Mouse (Mus musculus) forebrain, embryonic 14.5 days (tissue): Measurements from ENCODE around the gene Spsb1. TPM values are rescaled to one million over a fixed set of nuclear protein-coding genes. Genes with fewer than 3 reads are reported as not detected.

ENCODE experiments used
- ATAC-seq: fragments of 200-750 bp; cut with Nextera tagmentation; 2 replicates; pipeline ENCODE4 v1.8.0; 2017; ENCODE audit warnings: mild to moderate bottlenecking, moderate library complexity
- DNase-seq: peaks from one replicate; pipeline ENCODE4 v3.0.0-alpha.2; 2015; ENCODE audit warnings: low spot score
- H3K27ac ChIP-seq: fragments of 300-500 bp; sonication (generic); 2 replicates; pipeline ENCODE4 v1.5.1; 2014; ENCODE audit warnings: low read depth, mild to moderate bottlenecking, control low read depth, low read length, moderate library complexity
- H3K27me3 ChIP-seq: fragments of 300-500 bp; sonication (generic); replicated peaks from 2 replicates; pipeline ENCODE4 v1.6.1; 2014; ENCODE audit warnings: low read length, control low read depth, mixed read lengths; ENCODE audit not compliant: control insufficient read depth, insufficient read depth
- H3K36me3 ChIP-seq: fragments of 300-500 bp; sonication (generic); 2 replicates; pipeline ENCODE4 v1.6.1; 2014; ENCODE audit warnings: low read length, control low read depth; ENCODE audit not compliant: control insufficient read depth, insufficient read depth
- H3K4me1 ChIP-seq: fragments of 300-500 bp; sonication (generic); 2 replicates; pipeline ENCODE4 v1.6.1; 2014; ENCODE audit warnings: antibody characterized with exemption, low read length, control low read depth; ENCODE audit not compliant: control insufficient read depth, insufficient read depth
- H3K4me2 ChIP-seq: fragments of 300-500 bp; sonication (generic); 2 replicates; pipeline ENCODE4 v1.6.1; 2014; ENCODE audit warnings: mild to moderate bottlenecking, control low read depth, low read length
- H3K4me3 ChIP-seq: fragments of 300-500 bp; sonication (generic); 2 replicates; pipeline ENCODE4 v1.5.1; 2014; ENCODE audit warnings: low read depth, low read length, control low read depth
- H3K9ac ChIP-seq: fragments of 300-500 bp; sonication (generic); 2 replicates; pipeline ENCODE4 v1.6.1; 2014; ENCODE audit warnings: mild to moderate bottlenecking, low read length, control low read depth, moderate library complexity
- H3K9me3 ChIP-seq: fragments of 300-500 bp; sonication (generic); replicated peaks from 2 replicates; pipeline ENCODE4 v1.6.1; 2016; ENCODE audit warnings: low read length, control low read depth, mixed read lengths; ENCODE audit not compliant: control insufficient read depth
- WGBS: fragments of 180-500 bp; shearing (Covaris S2); extraction: QIAGEN DNeasy Blood & Tissue Kit; methylation state at CpG from one replicate; pipeline ENCODE4 v1.1.7; 2014; 5-methylcytosine and 5-hydroxymethylcytosine counted together
- polyA plus RNA-seq: library from polyadenylated mRNA; unstranded; fragments of >200 nt; fragmentation: Nextera tagmentation; extraction: Ambion mirVana; gene quantifications from 2 replicates; pipeline ENCODE4 v1.2.1, GENCODE M21; 2014

Spsb1 gene
- polyA plus RNA-seq, 1 experiment from 2014 or later = 4.8 TPM

DNA sequence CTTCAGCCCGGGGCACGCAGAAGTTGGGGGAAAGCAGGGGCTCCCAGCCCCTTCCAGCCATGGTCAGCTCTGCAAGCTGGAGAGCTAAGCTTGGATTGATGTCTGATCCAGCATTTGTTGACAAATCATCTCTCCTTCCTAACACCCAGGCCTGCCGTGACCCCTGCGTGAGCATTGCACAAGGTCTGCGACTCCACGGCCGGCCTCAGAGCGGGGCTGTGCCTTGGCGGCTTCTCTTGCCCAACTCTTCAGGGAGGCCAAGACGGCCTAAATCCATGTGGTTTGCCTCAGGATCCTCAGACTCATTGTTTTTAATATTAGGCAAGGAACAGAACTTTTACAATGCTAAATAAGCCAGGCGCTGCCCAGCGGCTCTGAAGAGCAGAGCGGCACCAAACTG, 3.6 kb downstream of the Spsb1 start:
- H3K9me3 ChIP-seq = no peaks in the 10 kb centered on the region
- no peaks in the 10 kb centered on the region for H3K36me3 ChIP-seq
- H3K4me1 ChIP-seq = peaks cover 11% of the 10 kb centered on the region
- peaks cover 17% of the 10 kb centered on the region for H3K27me3 ChIP-seq
- no peak overlapping the region for H3K4me3 ChIP-seq
- no peak for ATAC-seq
- no peak for DNase-seq
- no peak overlapping the region for H3K9ac ChIP-seq
- WGBS = 90% methylated on average over 13 of the region's 13 CpGs
- no peak overlapping the region for H3K27ac ChIP-seq
- H3K4me2 ChIP-seq = no peak overlapping the region

DNA sequence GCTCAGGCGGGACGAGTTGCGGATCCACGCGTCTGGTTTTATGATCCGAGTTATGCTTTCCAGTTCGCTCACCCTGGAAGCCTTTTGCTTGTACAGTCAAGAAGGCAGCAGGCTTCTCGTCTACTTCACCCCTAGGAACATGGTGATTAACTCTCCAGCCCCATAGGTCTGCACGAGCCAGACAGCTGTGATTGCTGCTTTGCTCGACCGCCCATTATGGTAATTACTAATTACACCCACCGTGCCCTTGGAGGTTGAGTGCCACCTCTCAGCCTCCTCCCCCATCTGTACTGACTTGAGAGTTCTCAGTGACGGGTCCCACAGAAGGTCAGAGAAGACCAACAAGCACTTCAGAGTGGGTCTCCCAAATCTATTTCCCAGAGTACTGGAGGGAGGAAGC, 5.2 kb downstream of the Spsb1 start:
- WGBS = 62% methylated on average over 13 of the region's 13 CpGs
- Histone ChIP-seq H3K36me3 (no peaks in the 10 kb centered on the region), H3K27me3 (0 out of 2 replicates have a peak, but pooled peaks cover 4% of the 10 kb centered on the region), H3K27ac (no peak overlapping the region), H3K9ac (no peak overlapping the region), H3K4me3 (no peak overlapping the region), H3K9me3 (no peaks in the 10 kb centered on the region), H3K4me1 (peaks cover 11% of the 10 kb centered on the region), H3K4me2 (no peak overlapping the region)
- ATAC-seq = no peak
- DNase-seq = no peak

DNA sequence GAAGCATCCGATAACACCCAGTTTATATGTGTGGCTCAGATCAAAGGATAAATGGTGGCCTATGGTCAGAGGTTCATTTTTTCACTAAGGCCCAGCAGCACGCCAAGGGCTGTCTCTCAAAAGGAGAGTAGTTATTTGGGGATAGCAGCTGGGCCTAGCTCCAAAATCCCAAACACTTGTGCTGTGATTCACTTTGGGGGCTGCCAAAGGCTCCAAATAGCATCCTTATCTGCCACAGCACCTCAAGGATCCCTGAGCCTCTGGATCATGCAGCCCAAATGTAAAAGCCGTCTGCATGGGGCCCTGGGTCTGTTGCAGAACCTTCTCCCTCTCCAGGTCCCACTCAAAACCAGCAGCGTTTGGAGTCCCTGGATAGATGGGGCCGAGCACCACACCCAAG, 6.7 kb downstream of the Spsb1 start:
- no peak overlapping the region for H3K27ac ChIP-seq
- H3K9me3 ChIP-seq = no peaks in the 10 kb centered on the region
- H3K4me1 ChIP-seq = peaks cover 7% of the 10 kb centered on the region
- H3K9ac ChIP-seq = no peak overlapping the region
- WGBS = 89% methylated on average over 5 of the region's 5 CpGs
- no peaks in the 10 kb centered on the region for H3K36me3 ChIP-seq
- no peak overlapping the region for H3K4me2 ChIP-seq
- ATAC-seq = no peak
- no peak for DNase-seq
- no peaks in the 10 kb centered on the region for H3K27me3 ChIP-seq
- no peak overlapping the region for H3K4me3 ChIP-seq

DNA sequence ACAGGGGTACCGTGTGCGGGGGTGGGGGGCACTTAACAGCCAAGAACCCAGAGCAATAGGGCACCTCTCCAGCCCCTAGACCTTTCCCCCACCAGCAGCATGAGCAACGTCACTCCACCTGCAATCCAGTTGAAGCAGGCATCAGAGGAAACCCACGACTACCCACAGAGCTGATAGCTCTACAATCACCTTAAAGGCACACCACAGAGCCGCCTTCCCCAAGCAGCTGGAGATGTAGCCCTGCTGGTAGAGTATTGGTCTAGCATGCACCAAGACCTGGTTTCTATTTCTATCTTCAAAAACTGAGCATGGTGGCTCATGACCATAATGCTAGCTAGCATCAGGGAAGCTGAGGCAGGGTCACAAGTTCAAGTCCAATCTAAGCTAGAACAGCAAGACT, 7.4 kb downstream of the Spsb1 start:
- Histone ChIP-seq H3K4me1 (peaks cover 6% of the 10 kb centered on the region; the same call in 1 of the 2 replicates), H3K36me3 (no peaks in the 10 kb centered on the region), H3K27me3 (no peaks in the 10 kb centered on the region), H3K9me3 (no peaks in the 10 kb centered on the region), H3K4me2 (no peak overlapping the region), H3K27ac (no peak overlapping the region), H3K4me3 (no peak overlapping the region), H3K9ac (no peak overlapping the region)
- 79% methylated on average over 5 of the region's 5 CpGs for WGBS
- ATAC-seq (no peak), DNase-seq (no peak)

DNA sequence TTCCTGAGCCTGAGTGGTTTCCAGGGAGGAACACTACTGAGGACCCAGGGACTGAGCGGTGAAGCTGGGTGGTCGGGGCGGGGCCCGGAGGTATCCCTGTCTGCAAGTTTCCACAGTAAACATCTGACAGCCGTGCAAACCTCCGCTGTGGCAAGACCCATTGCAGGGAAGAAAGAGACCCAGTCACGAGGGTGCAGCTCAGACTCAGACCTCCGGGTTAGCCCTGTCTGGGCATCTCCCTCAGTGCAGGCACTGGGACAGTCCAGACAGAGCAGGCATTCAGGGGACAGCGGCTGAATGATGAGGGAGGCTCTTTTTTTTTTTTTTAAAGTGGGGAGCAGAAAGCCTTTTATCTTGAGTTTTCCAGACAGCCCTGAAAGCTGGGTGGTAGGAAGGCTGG, 9.6 kb downstream of the Spsb1 start:
- Histone ChIP-seq H3K4me2 (no peak overlapping the region), H3K4me3 (no peak overlapping the region), H3K36me3 (no peaks in the 10 kb centered on the region), H3K9me3 (no peaks in the 10 kb centered on the region), H3K9ac (no peak overlapping the region), H3K27me3 (no peaks in the 10 kb centered on the region), H3K4me1 (peaks cover 6% of the 10 kb centered on the region; the same call in 1 of the 2 replicates), H3K27ac (no peak overlapping the region)
- ATAC-seq = no peak
- DNase-seq = no peak
- 64% methylated on average over 9 of the region's 9 CpGs for WGBS

DNA sequence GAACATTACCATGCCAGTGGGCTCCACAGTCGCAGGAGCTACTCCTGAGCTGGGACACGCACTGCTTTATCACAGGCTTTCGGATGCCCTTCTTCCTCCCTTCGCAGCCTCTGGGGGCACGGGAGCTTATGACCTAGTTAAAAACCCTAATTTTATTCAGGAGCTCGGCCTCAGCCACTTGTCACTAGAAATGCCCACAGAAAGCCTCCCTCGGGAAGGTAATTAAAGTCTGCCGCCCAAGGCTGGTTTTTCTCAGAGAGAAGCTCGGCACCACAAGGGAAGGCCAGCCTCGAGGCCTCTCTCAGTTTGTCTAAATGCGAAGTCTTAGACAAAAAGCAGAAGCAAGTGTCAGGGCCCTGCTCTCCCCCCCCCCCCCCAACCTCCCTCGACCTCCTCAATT, 10.6 kb downstream of the Spsb1 start:
- Histone ChIP-seq H3K36me3 (no peaks in the 10 kb centered on the region), H3K27ac (no peak overlapping the region), H3K4me2 (no peak overlapping the region), H3K9ac (peak overlapping the region; percentile 13; the same call in 1 of the 2 replicates), H3K4me3 (no peak overlapping the region), H3K27me3 (no peaks in the 10 kb centered on the region), H3K4me1 (peaks cover 6% of the 10 kb centered on the region; the same call in 1 of the 2 replicates), H3K9me3 (no peaks in the 10 kb centered on the region)
- 38% methylated on average over 12 of the region's 12 CpGs for WGBS
- DNase-seq = no peak
- ATAC-seq = no peak

DNA sequence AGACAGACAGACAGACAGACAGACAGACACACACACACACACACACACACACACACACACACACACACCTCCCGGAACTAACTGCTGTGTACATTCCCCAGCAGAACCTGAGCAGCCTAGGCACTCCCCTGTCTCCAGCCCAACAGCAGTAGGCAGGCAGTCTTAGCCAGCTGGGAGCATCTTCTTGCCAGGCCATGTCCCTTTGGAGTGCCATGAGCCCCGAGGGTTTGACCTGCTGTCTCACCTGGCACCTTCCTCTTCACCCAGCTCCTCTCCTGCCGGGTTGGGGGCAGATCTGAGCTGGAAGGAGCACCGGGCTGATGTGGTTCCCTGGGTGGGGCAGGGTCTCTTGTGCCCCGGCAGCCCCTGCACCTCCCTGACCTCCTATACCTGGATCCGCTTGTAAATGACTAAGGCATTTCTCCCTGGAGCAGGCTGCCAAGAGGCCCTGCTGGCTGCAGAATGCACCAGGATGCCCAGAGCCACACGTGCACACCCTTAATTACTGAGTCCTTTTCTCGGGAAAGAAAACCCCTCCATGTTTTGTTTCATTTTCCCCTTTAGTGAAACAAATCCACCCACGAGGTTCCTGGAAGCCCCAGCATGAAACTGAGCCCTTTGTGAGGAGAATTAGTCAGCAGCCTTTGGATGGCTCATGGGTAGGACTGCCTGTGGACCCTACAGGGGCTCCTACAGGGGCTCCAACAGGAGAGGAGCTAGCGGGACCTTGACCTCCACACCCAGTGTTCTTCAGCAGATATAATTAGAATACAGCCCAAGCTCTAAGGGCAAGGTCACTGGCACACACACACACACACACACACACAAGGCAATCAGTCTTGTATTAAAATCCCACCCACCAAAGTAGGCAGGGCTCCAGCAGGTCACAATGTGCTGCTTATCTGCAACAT, 11.8 kb downstream of the Spsb1 start:
- 36% methylated on average over 10 of the region's 10 CpGs for WGBS
- no peak overlapping the region for H3K9ac ChIP-seq
- 0 out of 2 replicates have a peak overlapping the region, but pooled peaks have one; percentile 5 for H3K27ac ChIP-seq
- DNase-seq (peak; percentile 32), ATAC-seq (no peak)
- no peaks in the 10 kb centered on the region for H3K27me3 ChIP-seq
- no peaks in the 10 kb centered on the region for H3K36me3 ChIP-seq
- H3K4me3 ChIP-seq = no peak overlapping the region
- peaks cover 6% of the 10 kb centered on the region; the same call in 1 of the 2 replicates for H3K4me1 ChIP-seq
- no peaks in the 10 kb centered on the region for H3K9me3 ChIP-seq
- no peak overlapping the region for H3K4me2 ChIP-seq

DNA sequence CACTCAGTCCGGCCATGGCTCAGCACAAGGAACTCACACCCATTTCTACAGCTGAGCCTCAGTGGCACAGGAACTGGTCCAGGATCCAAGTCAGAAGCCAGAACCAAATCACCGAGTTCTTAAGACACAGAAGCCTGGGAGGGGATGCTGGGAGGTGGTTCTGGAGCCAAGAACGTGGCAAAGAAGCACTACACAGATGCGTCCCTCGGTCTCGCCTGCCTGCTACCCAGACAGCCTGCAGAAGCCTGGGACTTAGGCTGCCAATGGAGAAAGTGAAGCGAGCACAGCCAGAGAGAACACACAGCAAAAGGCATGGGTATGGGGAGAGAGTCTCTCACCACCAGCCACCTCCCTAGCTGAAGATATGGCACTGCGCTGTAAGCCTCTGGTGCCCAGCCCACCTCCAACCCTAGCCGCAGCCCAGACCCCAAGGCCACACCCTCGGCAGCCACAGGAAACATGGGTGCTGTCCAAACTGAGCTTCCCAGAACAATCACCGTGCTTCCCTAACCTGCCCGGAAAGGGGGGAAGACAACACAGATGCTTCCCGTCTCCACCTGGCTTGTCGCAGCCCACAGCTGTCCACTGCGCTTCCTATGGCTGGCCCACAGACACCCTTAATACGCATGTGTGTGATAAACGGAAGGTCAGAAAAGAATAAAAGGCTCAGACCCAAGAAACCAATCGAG, 13.6 kb downstream of the Spsb1 start:
- H3K4me2 ChIP-seq = no peak overlapping the region
- no peak overlapping the region for H3K4me3 ChIP-seq
- H3K27ac ChIP-seq = no peak overlapping the region
- H3K9ac ChIP-seq = no peak overlapping the region
- peaks cover 6% of the 10 kb centered on the region; the same call in 1 of the 2 replicates for H3K4me1 ChIP-seq
- DNase-seq (no peak), ATAC-seq (no peak)
- H3K36me3 ChIP-seq = no peaks in the 10 kb centered on the region
- WGBS = 81% methylated on average over 18 of the region's 18 CpGs
- no peaks in the 10 kb centered on the region for H3K9me3 ChIP-seq
- H3K27me3 ChIP-seq = no peaks in the 10 kb centered on the region

DNA sequence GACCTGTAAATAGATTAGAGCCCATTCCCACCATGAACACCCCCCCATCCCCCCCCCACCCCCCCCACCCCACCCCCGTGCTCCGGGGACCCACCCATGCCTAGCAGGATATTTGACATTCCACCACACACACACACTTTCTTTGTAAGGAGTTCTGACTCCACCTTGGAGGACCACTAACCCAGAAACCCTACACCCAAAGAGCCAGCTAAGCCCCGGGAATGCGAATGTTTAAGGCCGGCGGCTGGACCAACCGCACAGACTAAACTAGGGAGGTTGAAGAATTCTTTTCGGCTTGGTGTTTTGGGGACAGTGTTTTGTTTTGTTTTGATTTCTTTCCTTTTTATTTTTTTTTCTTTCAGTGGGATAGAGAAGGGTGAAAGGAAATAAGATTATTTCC, 16.1 kb downstream of the Spsb1 start:
- Histone ChIP-seq H3K27ac (no peak overlapping the region), H3K4me1 (peaks cover 6% of the 10 kb centered on the region; the same call in 1 of the 2 replicates), H3K9ac (no peak overlapping the region), H3K4me2 (no peak overlapping the region), H3K4me3 (no peak overlapping the region), H3K27me3 (no peaks in the 10 kb centered on the region), H3K9me3 (no peaks in the 10 kb centered on the region), H3K36me3 (no peaks in the 10 kb centered on the region)
- DNase-seq = no peak
- 75% methylated on average over 8 of the region's 8 CpGs for WGBS
- no peak for ATAC-seq
